Mouse (Mus musculus) neutrophil, adult 59 days (primary cell): ENCODE data around the gene Gm1553. TPM values are rescaled to one million over a fixed set of nuclear protein-coding genes. Genes with fewer than 3 reads are reported as not detected.

ENCODE experiments used
- total RNA-seq, 2 experiments: library from RNA; stranded (reverse); gene quantifications; 1 replicate in 1 of 2; 2 replicates in 1 of 2; pipeline ENCODE4 v1.2.4; 2023

Gene Gm1553
- total RNA-seq: not detected

DNA sequence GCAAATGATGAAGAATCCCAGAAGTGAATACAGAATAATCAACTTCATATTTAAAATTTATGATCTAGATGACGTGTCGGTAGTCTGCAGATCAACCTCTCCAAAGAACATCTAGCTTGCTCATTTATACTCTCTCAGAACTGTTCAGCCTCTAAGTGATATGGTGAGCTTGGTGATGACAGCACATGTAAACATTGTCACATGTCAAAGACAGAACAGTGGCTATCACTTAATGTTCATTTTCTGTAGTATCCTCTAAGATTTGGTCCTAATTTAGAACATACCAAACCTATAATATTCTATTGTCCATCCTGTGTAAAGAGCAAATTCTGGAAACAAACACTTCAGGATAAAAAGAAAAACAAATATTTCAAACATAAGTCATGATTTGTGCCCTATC is at the start of gene Gm1553:
Gene Gm1553 (minus strand): TSS at position 101 of the 400 bp plus-strand sequence.

Other genes with a start within 250 kb of the Gm1553 start
- not detected for gene 4932415D10Rik, start 176.0 kb downstream of the Gm1553 start, total RNA-seq
- 1 to 10 TPM in 1 of 2 experiments, under 1 TPM in 1; 0.44 to 1.5 TPM for gene Gm4924, start 138.4 kb downstream of the Gm1553 start, total RNA-seq
- 1 to 10 TPM; 6.5 to 7.3 TPM for gene 1190007I07Rik, start 130.6 kb upstream of the Gm1553 start, total RNA-seq
- 10 to 100 TPM; 40.3 to 48.6 TPM for gene Tdg, start 137.2 kb upstream of the Gm1553 start, total RNA-seq
- gene Glt8d2, start 198.0 kb upstream of the Gm1553 start, total RNA-seq: 1 to 10 TPM; 1.9 to 2.5 TPM
- 10 to 100 TPM; 27.7 to 27.9 TPM for gene Hcfc2, start 203.5 kb upstream of the Gm1553 start, total RNA-seq